Mouse (Mus musculus) left cerebral cortex, postnatal 10 days (tissue): ENCODE data around the gene Tfcp2. TPM values are rescaled to one million over a fixed set of nuclear protein-coding genes. Genes with fewer than 3 reads are reported as not detected.

Source experiments
- DNase-seq, 2 experiments: peaks; one replicate each; pipeline ENCODE4 v3.0.0; 2021 to 2022; ENCODE audit warnings: low spot score in 2 of 2, mixed read lengths in 1 of 2; ENCODE audit errors: extremely low spot score in 1 of 2
- intact Hi-C: fragments of 180-260 bp; cut with DNase I; formaldehyde crosslinking; loops from one replicate; pipeline ENCODE4 v1.15.1; 2025
- total RNA-seq, 2 experiments: library from RNA; stranded (reverse); gene quantifications; 2 replicates each; pipeline ENCODE4 v1.2.3; 2021

Gene Tfcp2
- total RNA-seq, result 10 to 100 TPM; 31.0 to 31.5 TPM

- DNase-seq, result peak; percentile 99
- intact Hi-C loops, result loop anchor here (5.0 kb wide), 2 partner anchors 46 to 61 kb away; partner anchors contain the start of gene Pou6f1
Observed at GRCm38 (mm10) chr15:100551326-100552307, at the start of gene Tfcp2. Gene Tfcp2 (minus strand): TSS chr15:100552008.

GRCm38 (mm10) chr15:100600696-100601272 is 49.0 kb upstream of the Tfcp2 start:
- intact Hi-C loops, result no loop called here

GRCm38 (mm10) chr15:100600047-100600695 is 48.4 kb upstream of the Tfcp2 start:
- intact Hi-C loops, result no loop called here
- DNase-seq, result peak; percentile 70 to 91

More at GRCm38 (mm10) chr15:100600696-100601272, 49.0 kb upstream of the Tfcp2 start:
- no peak for DNase-seq

GRCm38 (mm10) chr15:100599276-100600046 is 47.7 kb upstream of the Tfcp2 start, which contains the start of gene Pou6f1:
Gene Pou6f1 (minus strand): TSS chr15:100599984.
- peak in 1 of 2 experiments; percentile 78 for DNase-seq
- intact Hi-C loops, result loop anchor here (5.0 kb wide), 1 partner anchor 47 kb away; the partner anchor contains the start of gene Tfcp2

GRCm38 (mm10) chr15:100598883-100599275 is 47.1 kb upstream of the Tfcp2 start:
- intact Hi-C loops, result loop anchor here (5.0 kb wide), 1 partner anchor 47 kb away; the partner anchor contains the start of gene Tfcp2

GRCm38 (mm10) chr15:100598287-100598882 is 46.6 kb upstream of the Tfcp2 start:
- intact Hi-C loops, result loop anchor here (5.0 kb wide), 1 partner anchor 46 kb away; the partner anchor contains the start of gene Tfcp2
- no peak for DNase-seq

More at GRCm38 (mm10) chr15:100598883-100599275, 47.1 kb upstream of the Tfcp2 start:
- peak in 1 of 2 experiments; percentile 72 for DNase-seq

GRCm38 (mm10) chr15:100592817-100593216 is 41.0 kb upstream of the Tfcp2 start:
- intact Hi-C loops, result no loop called here
- DNase-seq, result no peak

GRCm38 (mm10) chr15:100590436-100590835 is 38.6 kb upstream of the Tfcp2 start:
- intact Hi-C loops, result no loop called here

GRCm38 (mm10) chr15:100588297-100588696 is 36.5 kb upstream of the Tfcp2 start:
- DNase-seq, result no peak
- intact Hi-C loops, result no loop called here

More at GRCm38 (mm10) chr15:100590436-100590835, 38.6 kb upstream of the Tfcp2 start:
- no peak for DNase-seq

- no peak for DNase-seq
- intact Hi-C loops, result no loop called here
Observed at GRCm38 (mm10) chr15:100587166-100587565, 35.4 kb upstream of the Tfcp2 start.

GRCm38 (mm10) chr15:100585931-100586330 is 34.1 kb upstream of the Tfcp2 start:
- intact Hi-C loops, result no loop called here
- no peak for DNase-seq

GRCm38 (mm10) chr15:100580108-100580507 is 28.3 kb upstream of the Tfcp2 start:
- DNase-seq, result no peak
- intact Hi-C loops, result no loop called here

GRCm38 (mm10) chr15:100577972-100578371 is 26.2 kb upstream of the Tfcp2 start:
- intact Hi-C loops, result no loop called here
- DNase-seq, result no peak

- intact Hi-C loops, result no loop called here
- no peak for DNase-seq
Observed at GRCm38 (mm10) chr15:100576810-100577209, 25.0 kb upstream of the Tfcp2 start.

GRCm38 (mm10) chr15:100576392-100576791 is 24.6 kb upstream of the Tfcp2 start:
- DNase-seq, result no peak
- intact Hi-C loops, result no loop called here

- intact Hi-C loops, result no loop called here
- DNase-seq, result no peak
Observed at GRCm38 (mm10) chr15:100575366-100575765, 23.6 kb upstream of the Tfcp2 start.

- intact Hi-C loops, result no loop called here
- DNase-seq, result no peak
Observed at GRCm38 (mm10) chr15:100574378-100574777, 22.6 kb upstream of the Tfcp2 start.

- DNase-seq, result no peak
- intact Hi-C loops, result no loop called here
Observed at GRCm38 (mm10) chr15:100573946-100574345, 22.1 kb upstream of the Tfcp2 start.
